Mouse (Mus musculus) lung, postnatal 0 days (tissue): ENCODE measurements around the gene D10Jhu81e. TPM values are rescaled to one million over a fixed set of nuclear protein-coding genes. Genes with fewer than 3 reads are reported as not detected.
A peak's percentile ranks its signal among the peaks of the same experiment; 100 is the strongest.

Source experiments
- ATAC-seq: fragments of 200-750 bp; cut with Nextera tagmentation; 2 replicates; pipeline ENCODE4 v1.8.0; 2017; ENCODE audit warnings: moderate library complexity
- DNase-seq: peaks from one replicate; pipeline ENCODE4 v3.0.0-alpha.2; 2016; ENCODE audit warnings: low spot score
- H3K27ac ChIP-seq: fragments of 300-500 bp; sonication (generic); 2 replicates; pipeline ENCODE4 v1.5.1; 2014; ENCODE audit warnings: antibody characterized with exemption, mild to moderate bottlenecking, low read length, mixed read lengths
- H3K27me3 ChIP-seq: fragments of 300-500 bp; sonication (generic); replicated peaks from 2 replicates; pipeline ENCODE4 v1.6.1; 2014; ENCODE audit warnings: low read length, mixed read lengths; ENCODE audit not compliant: insufficient read depth
- H3K36me3 ChIP-seq: fragments of 300-500 bp; sonication (generic); 2 replicates; pipeline ENCODE4 v1.6.1; 2014; ENCODE audit warnings: low read length, mixed read lengths; ENCODE audit not compliant: insufficient read depth
- H3K4me1 ChIP-seq: fragments of 300-500 bp; sonication (generic); 2 replicates; pipeline ENCODE4 v1.6.1; 2014; ENCODE audit warnings: antibody characterized with exemption, low read depth, low read length, mixed read lengths; ENCODE audit not compliant: insufficient read depth
- H3K4me2 ChIP-seq: fragments of 300-500 bp; sonication (generic); replicated peaks from 2 replicates; pipeline ENCODE4 v1.6.1; 2014; ENCODE audit warnings: low read depth, mild to moderate bottlenecking, low read length, moderate library complexity, mixed read lengths
- H3K4me3 ChIP-seq: fragments of 300-500 bp; sonication (generic); 2 replicates; pipeline ENCODE4 v1.5.1; 2014; ENCODE audit warnings: low read depth, low read length
- H3K9ac ChIP-seq: fragments of 300-500 bp; sonication (generic); replicated peaks from 2 replicates; pipeline ENCODE4 v1.6.1; 2014; ENCODE audit warnings: low read depth, mild to moderate bottlenecking
- H3K9me3 ChIP-seq: fragments of 300-500 bp; sonication (generic); 2 replicates; pipeline ENCODE4 v1.6.1; 2016; ENCODE audit warnings: low read length, mixed read lengths
- CTCF ChIP-seq: IDR thresholded peaks from 2 replicates; pipeline ENCODE4 v1.5.1; 2016; ENCODE audit warnings: antibody characterized with exemption, mild to moderate bottlenecking
- EP300 ChIP-seq: IDR thresholded peaks from 2 replicates; pipeline ENCODE4 v1.6.1; 2016; ENCODE audit warnings: antibody characterized with exemption, mild to moderate bottlenecking, control low read depth
- WGBS: fragments of 180-500 bp; shearing (Covaris S2); extraction: QIAGEN DNeasy Blood & Tissue Kit; methylation state at CpG from one replicate; pipeline ENCODE4 v1.1.7; 2014; 5-methylcytosine and 5-hydroxymethylcytosine counted together
- polyA plus RNA-seq: library from polyadenylated mRNA; unstranded; fragments of >200 nt; fragmentation: Nextera tagmentation; extraction: Ambion mirVana; gene quantifications from 2 replicates; pipeline ENCODE4 v1.2.1, GENCODE M21; 2015

D10Jhu81e gene
- polyA plus RNA-seq, 1 experiment from 2014 or later = 24.8 TPM

DNA sequence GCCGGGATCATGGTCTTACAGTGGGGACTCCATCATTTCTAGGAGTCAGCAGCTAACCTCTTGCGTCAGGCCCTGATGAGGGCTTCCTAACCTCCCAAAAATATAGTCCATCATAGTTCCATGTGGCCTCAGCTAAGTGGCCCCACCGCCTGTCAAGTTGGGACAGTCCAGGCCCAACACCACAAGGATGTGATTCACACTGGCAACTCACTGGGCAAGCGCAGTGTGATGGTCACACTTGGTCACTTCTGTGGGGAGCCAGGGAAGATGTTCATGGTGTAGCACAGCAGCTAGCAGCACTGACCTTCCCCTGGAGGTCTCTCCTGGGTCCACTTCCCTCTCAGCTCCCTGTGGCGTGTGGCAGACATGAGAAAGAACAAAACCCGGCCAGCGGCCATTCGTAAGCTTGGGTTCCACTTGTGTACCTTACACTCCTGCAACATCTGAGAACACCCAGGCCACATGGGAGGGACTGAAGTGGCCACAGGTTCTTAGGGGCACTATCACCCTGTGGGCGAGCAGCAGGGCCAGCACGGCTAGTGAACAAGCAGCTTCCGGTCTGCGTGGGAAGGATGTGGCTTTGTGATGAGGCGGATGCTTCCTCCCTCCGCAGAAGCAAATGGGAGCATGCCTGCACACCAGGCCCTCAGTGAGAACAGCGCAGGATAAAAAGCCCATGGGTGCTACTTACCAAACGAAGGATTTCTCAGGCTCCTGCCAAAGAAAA is 9.1 kb downstream of the D10Jhu81e start:
- no peaks in the 10 kb centered on the region for H3K27me3 ChIP-seq
- no peaks in the 10 kb centered on the region for H3K9me3 ChIP-seq
- 79% methylated on average over 16 of the region's 16 CpGs for WGBS
- H3K27ac ChIP-seq = no peak overlapping the region
- TF ChIP-seq EP300 = no peak
- TF ChIP-seq CTCF = no peak
- no peak overlapping the region for H3K9ac ChIP-seq
- H3K36me3 ChIP-seq = 0 out of 2 replicates have a peak, but pooled peaks cover 12% of the 10 kb centered on the region
- H3K4me1 ChIP-seq = peaks cover 7% of the 10 kb centered on the region
- H3K4me2 ChIP-seq = no peak overlapping the region
- no peak for ATAC-seq
- H3K4me3 ChIP-seq = no peak overlapping the region
- DNase-seq = no peak

- Histone ChIP-seq H3K27ac (peak overlapping the region; percentile 59; the same call in 1 of the 2 replicates), H3K4me1 (peaks cover 7% of the 10 kb centered on the region), H3K36me3 (0 out of 2 replicates have a peak, but pooled peaks cover 6% of the 10 kb centered on the region), H3K9ac (no peak overlapping the region), H3K9me3 (no peaks in the 10 kb centered on the region), H3K27me3 (no peaks in the 10 kb centered on the region), H3K4me2 (peak overlapping the region; percentile 46), H3K4me3 (no peak overlapping the region)
- ATAC-seq = peak; percentile 77
- peak; percentile 92 for DNase-seq
- TF ChIP-seq EP300 (no peak), CTCF (peak; percentile 97)
- WGBS = 8% methylated on average over 7 of the region's 7 CpGs
Observed at GRCm38 (mm10) chr10:78159906-78160305, 9.7 kb downstream of the D10Jhu81e start.

DNA sequence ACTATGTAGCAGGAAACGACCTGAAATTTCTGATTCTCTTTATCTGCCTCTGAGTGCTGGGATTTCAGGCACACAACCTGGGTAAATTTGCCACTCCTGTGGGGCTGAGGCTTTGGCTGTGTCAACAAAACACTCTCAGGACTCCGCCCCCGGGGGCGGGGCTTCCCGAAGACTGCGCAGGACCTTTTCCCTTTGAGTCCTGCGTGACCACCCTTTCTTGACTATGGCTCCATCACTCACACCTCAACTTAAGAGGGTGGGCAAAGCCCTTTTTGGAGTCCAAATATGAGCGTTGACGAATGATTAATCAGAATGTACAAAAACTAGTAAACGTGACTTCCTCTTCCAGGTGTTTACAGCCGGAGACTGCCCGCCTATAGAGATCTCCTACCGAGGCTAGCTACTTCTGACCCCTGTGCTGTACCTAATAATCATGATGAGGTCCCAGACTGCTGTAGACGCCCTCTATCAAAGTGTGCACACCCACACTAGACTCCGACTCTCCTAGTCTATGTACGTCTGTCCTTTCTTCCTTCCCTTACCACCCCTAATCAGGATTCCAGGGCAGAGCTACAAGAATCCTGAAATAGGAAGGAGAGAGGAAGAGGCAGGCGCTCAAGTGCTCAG is 10.2 kb downstream of the D10Jhu81e start:
- no peaks in the 10 kb centered on the region for H3K9me3 ChIP-seq
- 0 out of 2 replicates have a peak, but pooled peaks cover under 1% of the 10 kb centered on the region for H3K36me3 ChIP-seq
- no peaks in the 10 kb centered on the region for H3K27me3 ChIP-seq
- WGBS = 12% methylated on average over 17 of the region's 17 CpGs
- 0 out of 2 replicates have a peak overlapping the region, but pooled peaks have one; percentile 3 for H3K4me3 ChIP-seq
- peak overlapping the region; percentile 59; the same call in 1 of the 2 replicates for H3K27ac ChIP-seq
- TF ChIP-seq CTCF (no peak), EP300 (no peak)
- peak; percentile 69 for DNase-seq
- H3K9ac ChIP-seq = no peak overlapping the region
- peaks cover 7% of the 10 kb centered on the region for H3K4me1 ChIP-seq
- H3K4me2 ChIP-seq = peak overlapping the region; percentile 46
- peak; percentile 56 for ATAC-seq

DNA sequence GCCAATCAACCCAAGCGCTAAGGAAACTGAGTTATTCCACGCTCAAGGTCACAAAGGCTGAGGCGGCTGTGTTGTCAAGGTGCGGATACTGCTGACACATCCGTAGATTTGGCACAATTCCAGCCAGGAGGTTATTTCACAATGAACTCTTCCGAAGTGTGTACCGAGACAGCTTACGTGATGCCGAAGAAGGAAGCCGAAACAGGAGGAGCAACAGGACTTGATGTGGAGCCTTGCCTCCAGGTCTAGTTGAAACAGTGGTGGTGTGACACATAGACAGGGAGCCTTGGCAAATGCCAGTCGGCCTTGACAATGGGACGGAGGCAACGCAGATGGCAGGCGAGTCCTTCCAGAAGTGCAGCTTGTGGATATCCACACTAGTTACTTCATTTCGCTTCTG is 11.5 kb downstream of the D10Jhu81e start:
- WGBS = 58% methylated on average over 15 of the region's 15 CpGs
- peaks cover 7% of the 10 kb centered on the region for H3K4me1 ChIP-seq
- peak; percentile 24 for DNase-seq

GRCm38 (mm10) chr10:78156926-78157325 is 12.7 kb downstream of the D10Jhu81e start:
- 46% methylated on average over 6 of the region's 6 CpGs for WGBS
- no peaks in the 10 kb centered on the region for H3K36me3 ChIP-seq
- no peak overlapping the region for H3K9ac ChIP-seq
- H3K27me3 ChIP-seq = no peaks in the 10 kb centered on the region
- TF ChIP-seq CTCF = no peak
- 0 out of 2 replicates have a peak, but pooled peaks have one; percentile 29 for TF ChIP-seq EP300
- H3K27ac ChIP-seq = no peak overlapping the region
- peak; percentile 66 for DNase-seq
- no peak overlapping the region for H3K4me3 ChIP-seq
- peak; percentile 21; the same call in 1 of the 2 replicates for ATAC-seq
- H3K4me2 ChIP-seq = no peak overlapping the region
- H3K9me3 ChIP-seq = no peaks in the 10 kb centered on the region
- peaks cover 7% of the 10 kb centered on the region for H3K4me1 ChIP-seq

More for the DNA sequence above, 11.5 kb downstream of the D10Jhu81e start:
- TF ChIP-seq CTCF (no peak), EP300 (no peak)
- H3K27me3 ChIP-seq = no peaks in the 10 kb centered on the region
- ATAC-seq = no peak
- H3K9ac ChIP-seq = no peak overlapping the region
- H3K4me2 ChIP-seq = no peak overlapping the region
- H3K9me3 ChIP-seq = no peaks in the 10 kb centered on the region
- H3K27ac ChIP-seq = no peak overlapping the region
- no peaks in the 10 kb centered on the region for H3K36me3 ChIP-seq
- H3K4me3 ChIP-seq = no peak overlapping the region
